ENCODE assay signal across 24 mouse cellular contexts in genomic region chr4:136838026-136838425, GRCm38 (mm10). TPM values are rescaled to one million over a fixed set of nuclear protein-coding genes. Genes with fewer than 3 reads are reported as not detected.
DNase-seq lines count a peak whose midpoint lies in the region; ATAC-seq and TF ChIP-seq lines count a peak whose summit lies in the region.
"Had no signal": no experiment of that assay in that cellular context is flagged by ENCODE, and none has a peak within 500 bp of the region (broad histone marks: within the 10 kb centered on the region; RNA-seq: fewer than 3 reads in every experiment).

No protein-coding gene starts in this region.

- DNase-seq in forebrain, embryonic 11.5 days (ENCODE audit: low spot score), result no peak
- no peak for DNase-seq in hindbrain, embryonic 14.5 days (ENCODE audit: low spot score)
- no peak for DNase-seq in midbrain, embryonic 11.5 days (ENCODE audit: low spot score, missing footprints)
- DNase-seq in layer of hippocampus, adult 2 months (ENCODE audit: low spot score in 2 of 2), result no peak
- no peak for DNase-seq in urinary bladder, postnatal 4 days (ENCODE audit: low spot score in 2 of 2)
- DNase-seq: adrenal gland, postnatal 14 days; cerebellum, adult 11-12 months; gastrocnemius, postnatal 14 days; heart, postnatal 14 days; kidney, adult 8-10 months; kidney, postnatal 10 days; lung, postnatal 4 days; right cerebral cortex, postnatal 14 days had no signal

- H3K27ac ChIP-seq in forebrain, embryonic 11.5 days (ENCODE audit: low read depth, low read length), result no peak overlapping the region
- H3K27ac ChIP-seq in forebrain, embryonic 13.5 days, result no peak overlapping the region
- H3K27ac ChIP-seq in hindbrain, embryonic 14.5 days, result peak overlapping the region; percentile 100; the same call in 1 of the 2 replicates
- H3K27ac ChIP-seq in hindbrain, embryonic 16.5 days (ENCODE audit: low read depth, low read length), result no peak overlapping the region
- no peak overlapping the region for H3K27ac ChIP-seq in midbrain, embryonic 11.5 days (ENCODE audit: low read depth, low read length)
- H3K27ac ChIP-seq in midbrain, embryonic 15.5 days, result peak overlapping the region; percentile 99; the same call in 1 of the 2 replicates
- no peak overlapping the region for H3K27ac ChIP-seq in layer of hippocampus, adult 2 months
- H3K27ac ChIP-seq: limb, embryonic 13.5 days; stomach, embryonic 15.5 days had no signal

- H3K4me2 ChIP-seq in forebrain, embryonic 11.5 days (ENCODE audit: low read depth, low read length, severe bottlenecking), result no peak overlapping the region
- H3K4me2 ChIP-seq in forebrain, embryonic 13.5 days, result no peak overlapping the region
- H3K4me2 ChIP-seq in hindbrain, embryonic 14.5 days (replicated peaks), result no peak overlapping the region
- no peak overlapping the region for H3K4me2 ChIP-seq in hindbrain, embryonic 16.5 days (ENCODE audit: low read length)
- no peak overlapping the region for H3K4me2 ChIP-seq in midbrain, embryonic 11.5 days
- no peak overlapping the region for H3K4me2 ChIP-seq in midbrain, embryonic 15.5 days
- H3K4me2 ChIP-seq: limb, embryonic 13.5 days; liver, embryonic 11.5 days; neural tube, embryonic 15.5 days; stomach, embryonic 15.5 days had no signal

- no peaks in the 10 kb centered on the region for H3K36me3 ChIP-seq in forebrain, embryonic 11.5 days (ENCODE audit: control insufficient read depth, insufficient read depth, low read length)
- H3K36me3 ChIP-seq in forebrain, embryonic 13.5 days (ENCODE audit: poor library complexity, severe bottlenecking), result no peaks in the 10 kb centered on the region
- no peaks in the 10 kb centered on the region for H3K36me3 ChIP-seq in hindbrain, embryonic 14.5 days (replicated peaks; ENCODE audit: control insufficient read depth, insufficient read depth)
- no peaks in the 10 kb centered on the region for H3K36me3 ChIP-seq in hindbrain, embryonic 16.5 days (ENCODE audit: control insufficient read depth, insufficient read depth, low read length)
- H3K36me3 ChIP-seq in midbrain, embryonic 11.5 days (ENCODE audit: control insufficient read depth, insufficient read depth, low read length), result no peaks in the 10 kb centered on the region
- H3K36me3 ChIP-seq in midbrain, embryonic 15.5 days (replicated peaks), result no peaks in the 10 kb centered on the region
- H3K36me3 ChIP-seq: limb, embryonic 13.5 days; neural tube, embryonic 15.5 days; stomach, embryonic 15.5 days had no signal

- no peaks in the 10 kb centered on the region for H3K9me3 ChIP-seq in forebrain, embryonic 11.5 days (ENCODE audit: control insufficient read depth, low read length)
- no peaks in the 10 kb centered on the region for H3K9me3 ChIP-seq in forebrain, embryonic 13.5 days (replicated peaks)
- H3K9me3 ChIP-seq in hindbrain, embryonic 14.5 days (ENCODE audit: control insufficient read depth, low read length), result no peaks in the 10 kb centered on the region
- H3K9me3 ChIP-seq in hindbrain, embryonic 16.5 days (ENCODE audit: control insufficient read depth, low read length), result no peaks in the 10 kb centered on the region
- no peaks in the 10 kb centered on the region for H3K9me3 ChIP-seq in midbrain, embryonic 11.5 days (ENCODE audit: control insufficient read depth, low read length)
- no peaks in the 10 kb centered on the region for H3K9me3 ChIP-seq in midbrain, embryonic 15.5 days
- H3K9me3 ChIP-seq: limb, embryonic 13.5 days; megakaryocyte, embryonic 14.5 days; neural tube, embryonic 15.5 days; stomach, embryonic 15.5 days had no signal

- TF ChIP-seq CTCF in layer of hippocampus, adult 2 months (conservative IDR thresholded peaks at IDR 0.05), result no peak

- no peaks in the 10 kb centered on the region; the same call in 1 of the 2 replicates for H3K27me3 ChIP-seq in forebrain, embryonic 11.5 days (ENCODE audit: control insufficient read depth, insufficient read depth, low read length)
- H3K27me3 ChIP-seq in forebrain, embryonic 13.5 days, result no peaks in the 10 kb centered on the region
- H3K27me3 ChIP-seq in hindbrain, embryonic 14.5 days (ENCODE audit: control insufficient read depth, insufficient read depth, low read length), result no peaks in the 10 kb centered on the region
- no peaks in the 10 kb centered on the region for H3K27me3 ChIP-seq in hindbrain, embryonic 16.5 days (replicated peaks; ENCODE audit: control insufficient read depth, insufficient read depth, low read length)
- no peaks in the 10 kb centered on the region for H3K27me3 ChIP-seq in midbrain, embryonic 11.5 days (ENCODE audit: control insufficient read depth, insufficient read depth, low read length)
- H3K27me3 ChIP-seq in midbrain, embryonic 15.5 days (replicated peaks), result no peaks in the 10 kb centered on the region
- H3K27me3 ChIP-seq: stomach, embryonic 15.5 days had no signal

- no peak for ATAC-seq in forebrain, embryonic 11.5 days (replicated peaks; ENCODE audit: low FRiP score)
- ATAC-seq in forebrain, embryonic 13.5 days, result no peak
- no peak for ATAC-seq in hindbrain, embryonic 14.5 days (ENCODE audit: low FRiP score)
- no peak for ATAC-seq in hindbrain, embryonic 16.5 days
- no peak for ATAC-seq in midbrain, embryonic 11.5 days (ENCODE audit: low FRiP score)
- no peak for ATAC-seq in midbrain, embryonic 15.5 days (replicated peaks)
- ATAC-seq: CD4-positive, CD25-positive, alpha-beta regulatory T cell, adult 4 months; lung, postnatal 0 days had no signal

- no peak overlapping the region for H3K4me3 ChIP-seq in forebrain, embryonic 11.5 days (ENCODE audit: low read depth, low read length)
- no peak overlapping the region for H3K4me3 ChIP-seq in forebrain, embryonic 13.5 days
- no peak overlapping the region for H3K4me3 ChIP-seq in hindbrain, embryonic 14.5 days (replicated peaks; ENCODE audit: low read length)
- H3K4me3 ChIP-seq in hindbrain, embryonic 16.5 days (ENCODE audit: low read length), result no peak overlapping the region
- no peak overlapping the region for H3K4me3 ChIP-seq in midbrain, embryonic 11.5 days (ENCODE audit: low read depth, low read length)
- H3K4me3 ChIP-seq in midbrain, embryonic 15.5 days, result no peak overlapping the region
- no peak overlapping the region for H3K4me3 ChIP-seq in layer of hippocampus, adult 2 months
- H3K4me3 ChIP-seq: erythroblast, embryonic 14.5 days; limb, embryonic 13.5 days; megakaryocyte, embryonic 14.5 days; neural tube, embryonic 15.5 days; stomach, embryonic 15.5 days had no signal

- H3K9ac ChIP-seq in forebrain, embryonic 11.5 days (ENCODE audit: low read length), result peak overlapping the region; percentile 23; the same call in 1 of the 2 replicates
- H3K9ac ChIP-seq in forebrain, embryonic 13.5 days, result no peak overlapping the region
- H3K9ac ChIP-seq in hindbrain, embryonic 14.5 days, result 0 out of 2 replicates have a peak overlapping the region, but pooled peaks have one; percentile 87
- H3K9ac ChIP-seq in hindbrain, embryonic 16.5 days (ENCODE audit: low read depth, low read length), result no peak overlapping the region; the same call in 1 of the 2 replicates
- H3K9ac ChIP-seq in midbrain, embryonic 11.5 days (ENCODE audit: low read length), result peak overlapping the region; percentile 2; the same call in 1 of the 2 replicates
- H3K9ac ChIP-seq in midbrain, embryonic 15.5 days, result no peak overlapping the region
- H3K9ac ChIP-seq: limb, embryonic 13.5 days; stomach, embryonic 15.5 days had no signal

- WGBS in forebrain, embryonic 11.5 days, result 79% methylated on average over 9 of the region's 9 CpGs
- 57% methylated on average over 9 of the region's 9 CpGs for WGBS in forebrain, embryonic 13.5 days
- WGBS in hindbrain, embryonic 14.5 days, result 58% methylated on average over 9 of the region's 9 CpGs
- 50% methylated on average over 9 of the region's 9 CpGs for WGBS in hindbrain, embryonic 16.5 days
- WGBS in midbrain, embryonic 11.5 days, result 73% methylated on average over 9 of the region's 9 CpGs
- WGBS in midbrain, embryonic 15.5 days, result 63% methylated on average over 9 of the region's 9 CpGs

- peaks cover 38% of the 10 kb centered on the region for H3K4me1 ChIP-seq in forebrain, embryonic 11.5 days (replicated peaks; ENCODE audit: control insufficient read depth, insufficient read depth, low read length)
- H3K4me1 ChIP-seq in forebrain, embryonic 13.5 days, result peaks cover 58% of the 10 kb centered on the region
- H3K4me1 ChIP-seq in hindbrain, embryonic 14.5 days (replicated peaks; ENCODE audit: control insufficient read depth, insufficient read depth, low read length), result peaks cover 38% of the 10 kb centered on the region
- H3K4me1 ChIP-seq in hindbrain, embryonic 16.5 days (ENCODE audit: control insufficient read depth, insufficient read depth, low read depth, low read length), result peaks cover 36% of the 10 kb centered on the region
- peaks cover 52% of the 10 kb centered on the region for H3K4me1 ChIP-seq in midbrain, embryonic 11.5 days (ENCODE audit: control insufficient read depth, insufficient read depth, low read length)
- H3K4me1 ChIP-seq in midbrain, embryonic 15.5 days, result peaks cover 46% of the 10 kb centered on the region

RNA-seq across cellular contexts. Expression of gene Ephb2, which starts 2.2 kb away (rescaled TPM):
- polyA plus RNA-seq in forebrain, embryonic 11.5 days (2014; fragmentation: Nextera tagmentation; extraction: Ambion mirVana), result 35.8 and 36.9 TPM in 2 replicates
- 10.7 and 12.7 TPM in 2 replicates for polyA plus RNA-seq in forebrain, embryonic 13.5 days (2015; fragmentation: Nextera tagmentation; extraction: Ambion mirVana)
- 26.6 and 28.1 TPM in 2 replicates for polyA plus RNA-seq in hindbrain, embryonic 14.5 days (2014; fragmentation: Nextera tagmentation; extraction: Ambion mirVana)
- 7.8 and 10.1 TPM in 2 replicates for polyA plus RNA-seq in hindbrain, embryonic 16.5 days (2015; fragmentation: Nextera tagmentation; extraction: Ambion mirVana)
- polyA plus RNA-seq in midbrain, embryonic 11.5 days (2014; fragmentation: Nextera tagmentation; extraction: Ambion mirVana), result 28.8 and 33.7 TPM in 2 replicates
- 31.0 and 31.7 TPM in 2 replicates for polyA plus RNA-seq in midbrain, embryonic 15.5 days (2015; fragmentation: Nextera tagmentation; extraction: Ambion mirVana)
- total RNA-seq in layer of hippocampus, adult 2 months (2021), result 10 to 100 TPM; 21.8 to 22.1 TPM
- polyA plus RNA-seq: CD4-positive, CD25-positive, alpha-beta regulatory T cell, adult 4 months; erythroblast, embryonic 14.5 days had no signal

RNA-seq across cellular contexts. Expression of gene C1qb, which starts 48.0 kb away (rescaled TPM):
- polyA plus RNA-seq in forebrain, embryonic 11.5 days (2014; fragmentation: Nextera tagmentation; extraction: Ambion mirVana), result 19.7 and 21.1 TPM in 2 replicates
- 19.1 and 20.4 TPM in 2 replicates for polyA plus RNA-seq in forebrain, embryonic 13.5 days (2015; fragmentation: Nextera tagmentation; extraction: Ambion mirVana)
- 48.6 and 52.3 TPM in 2 replicates for polyA plus RNA-seq in hindbrain, embryonic 14.5 days (2014; fragmentation: Nextera tagmentation; extraction: Ambion mirVana)
- 49.8 and 53.9 TPM in 2 replicates for polyA plus RNA-seq in hindbrain, embryonic 16.5 days (2015; fragmentation: Nextera tagmentation; extraction: Ambion mirVana)
- 31.5 and 34.7 TPM in 2 replicates for polyA plus RNA-seq in midbrain, embryonic 11.5 days (2014; fragmentation: Nextera tagmentation; extraction: Ambion mirVana)
- 39.7 and 49.0 TPM in 2 replicates for polyA plus RNA-seq in midbrain, embryonic 15.5 days (2015; fragmentation: Nextera tagmentation; extraction: Ambion mirVana)
- 10 to 100 TPM; 51.1 to 52.0 TPM for total RNA-seq in layer of hippocampus, adult 2 months (2021)

RNA-seq across cellular contexts. Expression of gene C1qc, which starts 54.8 kb away (rescaled TPM):
- 10.0 and 10.7 TPM in 2 replicates for polyA plus RNA-seq in forebrain, embryonic 11.5 days (2014; fragmentation: Nextera tagmentation; extraction: Ambion mirVana)
- polyA plus RNA-seq in forebrain, embryonic 13.5 days (2015; fragmentation: Nextera tagmentation; extraction: Ambion mirVana), result 8.0 and 8.3 TPM in 2 replicates
- 29.5 and 30.5 TPM in 2 replicates for polyA plus RNA-seq in hindbrain, embryonic 14.5 days (2014; fragmentation: Nextera tagmentation; extraction: Ambion mirVana)
- 25.5 and 28.8 TPM in 2 replicates for polyA plus RNA-seq in hindbrain, embryonic 16.5 days (2015; fragmentation: Nextera tagmentation; extraction: Ambion mirVana)
- 17.7 and 18.9 TPM in 2 replicates for polyA plus RNA-seq in midbrain, embryonic 11.5 days (2014; fragmentation: Nextera tagmentation; extraction: Ambion mirVana)
- polyA plus RNA-seq in midbrain, embryonic 15.5 days (2015; fragmentation: Nextera tagmentation; extraction: Ambion mirVana), result 21.7 and 28.4 TPM in 2 replicates
- total RNA-seq in layer of hippocampus, adult 2 months (2021), result 10 to 100 TPM; 40.0 to 41.8 TPM

Comparison
In these comparisons a context has a peak if more than half of its experiments do, and no peak if none do; other contexts are left out.
1. H3K27ac ChIP-seq: peak in hindbrain, embryonic 14.5 days (single experiment) and midbrain, embryonic 15.5 days (single experiment); none in forebrain, embryonic 11.5 days (single experiment), forebrain, embryonic 13.5 days (single experiment), hindbrain, embryonic 16.5 days (single experiment), midbrain, embryonic 11.5 days (single experiment) and layer of hippocampus, adult 2 months (single experiment).
2. H3K9ac ChIP-seq: peak in forebrain, embryonic 11.5 days (single experiment), hindbrain, embryonic 14.5 days (single experiment) and midbrain, embryonic 11.5 days (single experiment); none in forebrain, embryonic 13.5 days (single experiment), hindbrain, embryonic 16.5 days (single experiment) and midbrain, embryonic 15.5 days (single experiment).